Mouse (Mus musculus) embryonic fibroblast, embryonic 13.5 days (primary cell): ENCODE data around the gene Tmem43.

Source experiments
- CTCF ChIP-seq: IDR thresholded peaks from 2 replicates; pipeline ENCODE4 v1.5.1; 2011; ENCODE audit warnings: mild to moderate bottlenecking, control low read depth, low read length, moderate library complexity, borderline replicate concordance; ENCODE audit not compliant: insufficient read depth
- POLR2A ChIP-seq: IDR thresholded peaks from 2 replicates; pipeline ENCODE4 v1.6.1; 2011; ENCODE audit warnings: low read depth, mild to moderate bottlenecking, control low read depth, low read length, moderate library complexity

DNA sequence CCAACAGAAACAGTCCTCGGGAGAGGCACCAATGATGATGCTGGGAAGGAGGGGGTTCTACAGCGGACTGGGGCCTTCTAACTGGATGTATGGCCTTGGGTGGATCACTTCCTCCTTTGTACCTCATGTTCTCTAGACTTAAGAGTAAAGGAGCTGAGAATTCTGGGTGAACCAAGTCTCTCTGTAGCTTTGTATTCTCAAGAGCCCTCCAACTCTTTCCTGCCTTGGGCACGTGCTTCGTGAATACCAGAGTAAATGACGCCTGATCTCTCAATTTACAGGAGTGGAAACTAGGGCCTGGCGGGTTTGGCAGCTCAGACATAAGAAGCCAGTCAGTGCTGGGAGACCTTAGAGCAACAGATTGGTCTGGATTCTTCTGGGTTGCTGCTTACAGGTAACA, 1.2 kb upstream of the Tmem43 start:
- TF ChIP-seq POLR2A, result no peak
- TF ChIP-seq CTCF, result no peak
